Mouse (Mus musculus): ENCODE measurements around the gene Shprh. TPM values are rescaled to one million over a fixed set of nuclear protein-coding genes. Genes with fewer than 3 reads are reported as not detected.
"Not testable (repeated sequence)": the region's sequence is repeated elsewhere in the genome, so short reads cannot be mapped to it uniquely, and the experiment has no call there.

The Shprh gene
- polyA plus RNA-seq, 1 experiment from 2014 or later: 4.5 TPM

GRCm38 (mm10) chr10:11171615-11172014, 22.4 kb downstream of the Shprh start:
- Histone ChIP-seq H3K4me2 (ENCODE audit: low read depth, low read length) (no peak overlapping the region), H3K4me3 (ENCODE audit: low read depth, low read length) (no peak overlapping the region), H3K27me3 (ENCODE audit: control insufficient read depth, insufficient read depth, low read depth, low read length) (no peaks in the 10 kb centered on the region), H3K27ac (ENCODE audit: low read length) (no peak overlapping the region), H3K9ac (ENCODE audit: low read depth, low read length) (no peak overlapping the region), H3K36me3 (ENCODE audit: control insufficient read depth, insufficient read depth) (peaks cover 26% of the 10 kb centered on the region), H3K9me3 (replicated peaks; ENCODE audit: control insufficient read depth, low read length) (no peaks in the 10 kb centered on the region), H3K4me1 (ENCODE audit: control insufficient read depth, low read depth, low read length) (no peaks in the 10 kb centered on the region)
- ATAC-seq (ENCODE audit: low read depth): no peak
- 76% methylated on average over 4 of the region's 4 CpGs for WGBS (ENCODE audit: insufficient replicate concordance)

DNA sequence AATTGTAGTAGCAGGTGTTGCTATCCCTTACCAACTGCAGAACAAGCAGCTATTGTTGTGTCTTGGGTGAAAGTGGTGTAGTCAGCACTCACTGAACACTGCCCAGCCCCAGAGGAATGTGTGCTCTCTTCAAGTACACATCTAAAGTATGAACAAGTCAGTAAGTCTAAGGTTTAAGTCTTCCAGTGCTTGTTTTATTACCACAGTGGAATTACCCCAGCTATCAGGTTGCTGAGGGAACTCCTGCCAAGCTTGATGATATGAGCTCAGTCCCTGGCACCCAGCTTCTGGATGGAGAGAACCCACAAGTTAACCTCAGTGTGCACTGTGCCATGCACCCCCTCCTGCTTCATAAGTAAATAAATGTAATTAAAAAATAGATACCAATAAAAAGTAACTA, 23.3 kb downstream of the Shprh start:
- Histone ChIP-seq H3K4me3 (ENCODE audit: low read depth, low read length) (no peak overlapping the region), H3K4me1 (ENCODE audit: control insufficient read depth, low read depth, low read length) (no peaks in the 10 kb centered on the region), H3K27ac (ENCODE audit: low read length) (no peak overlapping the region), H3K4me2 (ENCODE audit: low read depth, low read length) (no peak overlapping the region), H3K9ac (ENCODE audit: low read depth, low read length) (no peak overlapping the region), H3K9me3 (replicated peaks; ENCODE audit: control insufficient read depth, low read length) (no peaks in the 10 kb centered on the region), H3K36me3 (ENCODE audit: control insufficient read depth, insufficient read depth) (peaks cover 23% of the 10 kb centered on the region), H3K27me3 (ENCODE audit: control insufficient read depth, insufficient read depth, low read depth, low read length) (no peaks in the 10 kb centered on the region)
- ATAC-seq (ENCODE audit: low read depth): no peak

- no peak overlapping the region for H3K9ac ChIP-seq (ENCODE audit: low read depth, low read length)
- no peaks in the 10 kb centered on the region for H3K4me1 ChIP-seq (ENCODE audit: control insufficient read depth, low read depth, low read length)
- H3K4me3 ChIP-seq (ENCODE audit: low read depth, low read length): no peak overlapping the region
- no peaks in the 10 kb centered on the region for H3K27me3 ChIP-seq (ENCODE audit: control insufficient read depth, insufficient read depth, low read depth, low read length)
- 82% methylated on average over 8 of the region's 8 CpGs for WGBS (ENCODE audit: insufficient replicate concordance)
- ATAC-seq (ENCODE audit: low read depth): no peak
- no peak overlapping the region for H3K4me2 ChIP-seq (ENCODE audit: low read depth, low read length)
- H3K27ac ChIP-seq (ENCODE audit: low read length): no peak overlapping the region
- H3K9me3 ChIP-seq (replicated peaks; ENCODE audit: control insufficient read depth, low read length): no peaks in the 10 kb centered on the region
- H3K36me3 ChIP-seq (ENCODE audit: control insufficient read depth, insufficient read depth): peaks cover 13% of the 10 kb centered on the region
Measured at GRCm38 (mm10) chr10:11175801-11176482, 26.7 kb downstream of the Shprh start.

GRCm38 (mm10) chr10:11180077-11180476, 30.9 kb downstream of the Shprh start:
- Histone ChIP-seq H3K36me3 (ENCODE audit: control insufficient read depth, insufficient read depth) (peaks cover 3% of the 10 kb centered on the region; the same call in 1 of the 2 replicates), H3K9me3 (replicated peaks; ENCODE audit: control insufficient read depth, low read length) (no peaks in the 10 kb centered on the region), H3K4me2 (ENCODE audit: low read depth, low read length) (no peak overlapping the region), H3K9ac (ENCODE audit: low read depth, low read length) (no peak overlapping the region), H3K4me1 (ENCODE audit: control insufficient read depth, low read depth, low read length) (no peaks in the 10 kb centered on the region), H3K4me3 (ENCODE audit: low read depth, low read length) (no peak overlapping the region), H3K27ac (ENCODE audit: low read length) (no peak overlapping the region), H3K27me3 (ENCODE audit: control insufficient read depth, insufficient read depth, low read depth, low read length) (no peaks in the 10 kb centered on the region)
- 80% methylated on average over 5 of the region's 5 CpGs for WGBS (ENCODE audit: insufficient replicate concordance)
- no peak for ATAC-seq (ENCODE audit: low read depth)

- no peaks in the 10 kb centered on the region for H3K4me1 ChIP-seq (ENCODE audit: control insufficient read depth, low read depth, low read length)
- 0 out of 2 replicates have a peak, but pooled peaks have one; percentile 32 for ATAC-seq (ENCODE audit: low read depth)
- WGBS (ENCODE audit: insufficient replicate concordance): 79% methylated on average over 1 of the region's 1 CpGs
- no peak overlapping the region for H3K27ac ChIP-seq (ENCODE audit: low read length)
- H3K9ac ChIP-seq (ENCODE audit: low read depth, low read length): no peak overlapping the region
- no peak overlapping the region for H3K4me2 ChIP-seq (ENCODE audit: low read depth, low read length)
- H3K27me3 ChIP-seq (ENCODE audit: control insufficient read depth, insufficient read depth, low read depth, low read length): no peaks in the 10 kb centered on the region
- no peaks in the 10 kb centered on the region for H3K9me3 ChIP-seq (replicated peaks; ENCODE audit: control insufficient read depth, low read length)
- H3K4me3 ChIP-seq (ENCODE audit: low read depth, low read length): no peak overlapping the region
- peaks cover 16% of the 10 kb centered on the region for H3K36me3 ChIP-seq (ENCODE audit: control insufficient read depth, insufficient read depth)
Measured at GRCm38 (mm10) chr10:11197341-11197740, 48.1 kb downstream of the Shprh start.

GRCm38 (mm10) chr10:11198346-11198745, 49.1 kb downstream of the Shprh start:
- H3K4me1 ChIP-seq (ENCODE audit: control insufficient read depth, low read depth, low read length): no peaks in the 10 kb centered on the region
- H3K4me2 ChIP-seq (ENCODE audit: low read depth, low read length): no peak overlapping the region
- H3K27me3 ChIP-seq (ENCODE audit: control insufficient read depth, insufficient read depth, low read depth, low read length): no peaks in the 10 kb centered on the region
- H3K27ac ChIP-seq (ENCODE audit: low read length): no peak overlapping the region
- peaks cover 12% of the 10 kb centered on the region for H3K36me3 ChIP-seq (ENCODE audit: control insufficient read depth, insufficient read depth)
- ATAC-seq (ENCODE audit: low read depth): no peak
- WGBS (ENCODE audit: insufficient replicate concordance): 84% methylated on average over 2 of the region's 2 CpGs
- H3K4me3 ChIP-seq (ENCODE audit: low read depth, low read length): no peak overlapping the region
- no peak overlapping the region for H3K9ac ChIP-seq (ENCODE audit: low read depth, low read length)
- no peaks in the 10 kb centered on the region for H3K9me3 ChIP-seq (replicated peaks; ENCODE audit: control insufficient read depth, low read length)

- peaks cover 3% of the 10 kb centered on the region for H3K36me3 ChIP-seq (ENCODE audit: control insufficient read depth, insufficient read depth)
- ATAC-seq (ENCODE audit: low read depth): no peak
- H3K27ac ChIP-seq (ENCODE audit: low read length): no peak overlapping the region
- WGBS (ENCODE audit: insufficient replicate concordance): 64% methylated on average over 4 of the region's 4 CpGs
- no peaks in the 10 kb centered on the region for H3K27me3 ChIP-seq (ENCODE audit: control insufficient read depth, insufficient read depth, low read depth, low read length)
- H3K4me2 ChIP-seq (ENCODE audit: low read depth, low read length): no peak overlapping the region
- no peak overlapping the region for H3K9ac ChIP-seq (ENCODE audit: low read depth, low read length)
- no peaks in the 10 kb centered on the region for H3K4me1 ChIP-seq (ENCODE audit: control insufficient read depth, low read depth, low read length)
- H3K9me3 ChIP-seq (replicated peaks; ENCODE audit: control insufficient read depth, low read length): no peaks in the 10 kb centered on the region
- H3K4me3 ChIP-seq (ENCODE audit: low read depth, low read length): no peak overlapping the region
Measured at GRCm38 (mm10) chr10:11199980-11200379, 50.8 kb downstream of the Shprh start.

DNA sequence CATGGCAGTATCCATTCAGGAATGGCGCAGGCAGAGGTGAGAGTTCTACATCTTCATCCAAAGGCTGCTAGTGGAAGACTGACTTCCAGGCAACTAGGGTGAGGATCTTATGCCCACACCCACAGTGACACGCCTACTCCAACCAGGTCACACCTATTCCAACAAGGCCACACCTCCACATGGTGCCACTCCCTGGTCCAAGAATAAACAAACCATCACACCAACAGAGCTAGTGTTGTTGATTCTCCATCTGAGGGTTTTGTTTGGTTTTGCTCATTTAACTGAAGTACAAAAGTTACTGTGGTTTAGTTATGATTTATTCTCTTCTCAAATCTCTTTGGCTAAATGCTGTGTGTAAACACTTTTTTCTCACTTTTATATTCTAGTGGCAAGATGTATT, 56.7 kb downstream of the Shprh start:
- H3K36me3 ChIP-seq (ENCODE audit: control insufficient read depth, insufficient read depth); H3K9ac ChIP-seq (ENCODE audit: low read depth, low read length); H3K9me3 ChIP-seq (replicated peaks; ENCODE audit: control insufficient read depth, low read length); H3K4me1 ChIP-seq (ENCODE audit: control insufficient read depth, low read depth, low read length); H3K27ac ChIP-seq (ENCODE audit: low read length); H3K27me3 ChIP-seq (ENCODE audit: control insufficient read depth, insufficient read depth, low read depth, low read length): not testable (repeated sequence)
- peak; percentile 79 for ATAC-seq (ENCODE audit: low read depth)
- 78% methylated on average over 2 of the region's 2 CpGs for WGBS (ENCODE audit: insufficient replicate concordance)
- H3K4me2 ChIP-seq (ENCODE audit: low read depth, low read length): peak overlapping the region; percentile 27; the same call in 1 of the 2 replicates
- peak overlapping the region; percentile 22; the same call in 1 of the 2 replicates for H3K4me3 ChIP-seq (ENCODE audit: low read depth, low read length)

GRCm38 (mm10) chr10:11208670-11209069, 59.4 kb downstream of the Shprh start:
- Histone ChIP-seq H3K27me3 (ENCODE audit: control insufficient read depth, insufficient read depth, low read depth, low read length) (no peaks in the 10 kb centered on the region), H3K4me1 (ENCODE audit: control insufficient read depth, low read depth, low read length) (no peaks in the 10 kb centered on the region), H3K36me3 (ENCODE audit: control insufficient read depth, insufficient read depth) (no peaks in the 10 kb centered on the region; the same call in 1 of the 2 replicates), H3K9ac (ENCODE audit: low read depth, low read length) (no peak overlapping the region), H3K27ac (ENCODE audit: low read length) (no peak overlapping the region), H3K4me3 (ENCODE audit: low read depth, low read length) (no peak overlapping the region), H3K9me3 (replicated peaks; ENCODE audit: control insufficient read depth, low read length) (no peaks in the 10 kb centered on the region), H3K4me2 (ENCODE audit: low read depth, low read length) (no peak overlapping the region)
- peak; percentile 45; the same call in 1 of the 2 replicates for ATAC-seq (ENCODE audit: low read depth)
- 24% methylated on average over 1 of the region's 1 CpGs for whole genome bisulfite sequencing (ENCODE audit: insufficient replicate concordance)

Measured in liver, embryonic 16.5 days (tissue).